Mouse (Mus musculus): ENCODE results near the gene Pip4p1.

The Pip4p1 gene

DNA sequence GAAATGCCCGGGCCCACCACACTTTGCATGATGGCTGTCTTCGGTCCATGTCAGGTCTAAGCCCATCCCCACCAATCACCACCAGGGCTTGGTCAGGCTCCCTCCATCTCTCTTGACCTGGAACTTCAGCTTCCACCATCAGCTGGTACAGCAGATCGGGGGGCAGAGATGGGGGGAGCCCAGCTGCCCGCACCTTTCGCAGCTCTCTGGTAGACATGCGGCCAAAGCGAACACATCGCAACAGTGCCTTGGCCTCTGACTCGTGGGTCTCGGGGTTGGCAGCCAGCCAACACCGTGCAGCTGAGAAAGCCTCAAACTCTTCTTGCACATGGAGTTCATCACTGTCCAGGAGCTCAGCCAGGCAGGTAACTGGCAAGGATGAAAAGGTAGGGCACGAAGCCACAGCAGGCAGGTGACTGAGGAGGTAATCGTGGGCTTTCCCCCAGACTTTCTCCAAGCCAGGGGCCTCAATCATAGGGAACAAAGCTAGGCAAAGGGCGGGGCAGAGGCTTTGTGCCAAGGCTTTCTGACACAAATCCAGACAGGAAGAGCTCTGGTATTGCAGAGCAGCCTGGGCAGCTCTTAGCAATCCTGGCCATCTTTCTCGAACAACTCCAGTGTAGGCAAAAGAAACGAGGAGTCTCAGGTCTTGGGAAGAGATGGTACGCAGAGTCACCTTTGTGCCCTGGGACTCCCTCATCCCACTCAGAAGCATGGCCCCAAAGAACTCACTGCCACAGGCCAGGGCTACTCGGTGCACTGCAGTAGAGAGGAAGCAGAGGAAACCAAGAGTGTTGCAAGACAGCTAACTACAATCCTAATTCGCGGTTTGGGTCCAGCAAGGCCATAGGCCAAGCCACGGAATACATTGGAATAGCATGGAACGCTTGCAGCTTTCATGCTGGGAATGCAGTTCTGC lies 37.9 kb downstream of the Pip4p1 start:
- DNase-seq (ENCODE audit: low read depth, low spot score) = no peak

DNA sequence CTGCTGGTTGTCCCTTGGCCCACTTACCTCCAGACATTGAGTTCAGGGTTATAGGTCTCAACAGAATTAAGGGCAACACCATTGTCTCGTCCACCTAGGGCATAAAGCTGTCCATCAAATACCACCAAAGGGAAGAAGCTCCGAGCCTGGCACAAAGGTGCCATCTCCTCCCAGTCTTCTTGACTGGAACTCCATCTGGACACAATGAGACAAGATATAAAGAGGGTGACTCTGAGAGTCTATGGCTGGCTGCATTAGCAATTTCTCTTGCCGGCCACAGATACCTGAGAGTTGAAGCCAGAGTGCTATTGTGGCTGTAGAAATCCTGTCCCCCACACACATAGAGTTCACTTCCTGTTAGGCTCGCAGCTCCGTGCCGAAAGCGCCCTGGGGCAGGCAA lies 38.6 kb downstream of the Pip4p1 start:
- DNase-seq (ENCODE audit: low read depth, low spot score) = no peak

DNA sequence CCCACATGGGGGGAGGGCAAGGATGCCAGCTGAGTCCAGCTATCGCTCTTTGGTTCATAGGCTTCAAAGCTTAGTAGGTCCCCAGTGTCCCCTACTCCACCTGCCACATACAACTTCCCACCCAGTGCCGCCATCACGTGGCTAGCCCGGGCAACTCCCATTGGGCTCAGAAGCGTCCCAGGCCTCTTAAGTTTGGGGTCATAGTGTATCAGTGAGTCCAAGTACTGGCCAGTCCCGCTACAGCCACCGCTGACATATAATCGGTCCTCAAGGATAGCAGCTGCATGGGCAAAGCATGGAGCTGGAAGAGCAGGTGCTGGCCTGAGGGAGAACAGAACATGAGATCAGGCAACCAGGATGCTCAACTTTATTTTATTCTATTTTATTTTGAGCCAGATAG lies 39.0 kb downstream of the Pip4p1 start:
- no peak for DNase-seq (ENCODE audit: low read depth, low spot score)

DNA sequence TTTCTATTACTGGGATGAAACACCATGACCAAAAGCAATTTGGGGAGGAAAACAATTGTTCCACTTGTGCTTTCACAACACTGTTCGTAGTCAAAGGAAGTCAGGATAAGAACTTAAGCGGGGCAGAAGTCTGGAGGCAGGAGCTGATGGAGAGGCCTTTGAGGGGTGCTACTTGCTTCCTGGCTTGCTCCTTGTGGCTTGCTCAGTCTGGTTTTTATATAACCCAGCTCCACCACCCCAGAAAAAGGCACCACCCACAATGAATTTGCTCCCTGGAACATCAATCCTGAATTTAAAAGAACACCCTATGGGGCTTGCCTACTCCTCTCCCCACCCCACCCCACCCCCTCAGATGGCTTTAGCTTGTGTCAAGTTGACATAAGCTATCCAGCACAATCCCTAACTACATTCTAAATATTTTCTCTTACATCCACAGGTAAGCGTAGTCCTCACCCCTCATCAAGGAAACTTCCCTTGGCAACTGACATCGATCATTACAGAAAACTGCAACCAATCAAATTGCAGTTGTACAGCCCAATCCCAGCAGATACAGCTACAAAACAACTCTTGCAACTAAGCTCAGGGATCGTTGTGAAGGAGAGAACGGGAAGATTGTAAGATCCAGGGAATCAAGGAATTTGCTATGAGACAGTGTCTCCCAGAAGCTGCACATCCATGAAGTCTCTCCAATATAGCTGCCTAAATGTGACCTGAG lies 54.3 kb downstream of the Pip4p1 start:
- DNase-seq (ENCODE audit: low read depth, low spot score) = no peak
